Mouse (Mus musculus): ENCODE results near the gene Sufu. TPM values are rescaled to one million over a fixed set of nuclear protein-coding genes. Genes with fewer than 3 reads are reported as not detected.
A peak's percentile ranks its signal among the peaks of the same experiment; 100 is the strongest.

Gene Sufu
- polyA plus RNA-seq, 1 experiment from 2014 or later, result 21.8 TPM

GRCm38 (mm10) chr19:46449261-46450005 is 52.7 kb downstream of the Sufu start:
- ATAC-seq, result no peak
- Histone ChIP-seq H3K9me3 (replicated peaks; ENCODE audit: control insufficient read depth, low read length) (no peaks in the 10 kb centered on the region), H3K36me3 (ENCODE audit: control insufficient read depth, insufficient read depth, low read length) (peaks cover 20% of the 10 kb centered on the region), H3K4me3 (ENCODE audit: low read depth, low read length) (no peak overlapping the region), H3K27me3 (replicated peaks; ENCODE audit: control insufficient read depth, insufficient read depth, low read length) (no peaks in the 10 kb centered on the region), H3K27ac (ENCODE audit: low read depth, low read length) (no peak overlapping the region), H3K9ac (ENCODE audit: low read length) (no peak overlapping the region), H3K4me2 (ENCODE audit: low read length) (no peak overlapping the region), H3K4me1 (ENCODE audit: control insufficient read depth, insufficient read depth, low read length) (peaks cover 18% of the 10 kb centered on the region)
- no peak for DNase-seq (ENCODE audit: low spot score)
- WGBS, result 86% methylated on average over 7 of the region's 7 CpGs

DNA sequence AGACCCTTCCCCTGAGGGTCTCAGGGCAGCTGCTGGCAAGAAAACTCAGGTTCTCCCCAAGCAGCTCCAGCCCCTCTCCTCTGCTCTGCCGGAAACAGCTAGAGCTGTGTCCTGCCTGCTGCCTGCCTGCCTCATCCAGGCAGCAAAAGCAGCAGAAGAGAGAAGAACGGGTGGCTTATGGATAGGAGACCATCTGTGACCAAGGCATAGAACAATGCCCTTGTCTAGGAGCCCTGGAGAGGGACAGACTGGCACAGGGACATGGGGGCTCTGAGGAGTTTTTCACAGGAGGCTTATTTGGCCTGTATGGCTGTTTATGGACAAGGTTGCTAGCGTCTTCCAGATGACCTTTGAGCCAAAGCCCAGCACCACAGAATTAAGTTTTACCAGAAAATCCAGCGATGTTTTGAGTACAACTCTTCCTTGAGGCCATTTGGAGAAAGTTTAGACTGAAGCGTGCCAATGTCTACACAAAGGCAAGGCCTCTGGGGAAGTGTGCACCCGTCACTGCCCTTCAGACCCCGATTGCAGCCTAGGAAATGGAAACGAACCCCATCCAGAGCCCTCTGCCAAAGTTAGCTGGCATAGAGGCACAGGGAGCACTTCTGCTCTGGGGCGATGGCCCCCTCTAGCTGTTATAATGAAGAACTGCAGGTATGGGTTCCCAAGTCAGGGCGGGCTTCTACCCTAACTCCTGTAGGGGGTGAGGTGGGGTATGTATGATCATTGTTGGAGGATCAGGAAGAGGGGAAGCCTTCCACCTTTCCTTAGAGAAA is 55.5 kb downstream of the Sufu start:
- DNase-seq (ENCODE audit: low spot score), result peak; percentile 80
- ATAC-seq, result peak; percentile 62
- WGBS, result 34% methylated on average over 10 of the region's 10 CpGs
- Histone ChIP-seq H3K4me1 (ENCODE audit: control insufficient read depth, insufficient read depth, low read length) (peaks cover 15% of the 10 kb centered on the region), H3K27me3 (replicated peaks; ENCODE audit: control insufficient read depth, insufficient read depth, low read length) (no peaks in the 10 kb centered on the region), H3K27ac (ENCODE audit: low read depth, low read length) (peak overlapping the region; percentile 56; the same call in 1 of the 2 replicates), H3K36me3 (ENCODE audit: control insufficient read depth, insufficient read depth, low read length) (peaks cover 39% of the 10 kb centered on the region), H3K4me2 (ENCODE audit: low read length) (no peak overlapping the region), H3K9me3 (replicated peaks; ENCODE audit: control insufficient read depth, low read length) (no peaks in the 10 kb centered on the region), H3K9ac (ENCODE audit: low read length) (peak overlapping the region; percentile 21; the same call in 1 of the 2 replicates), H3K4me3 (ENCODE audit: low read depth, low read length) (no peak overlapping the region)

GRCm38 (mm10) chr19:46452916-46453315 is 56.2 kb downstream of the Sufu start:
- H3K4me2 ChIP-seq (ENCODE audit: low read length), result no peak overlapping the region
- no peak for ATAC-seq
- H3K27me3 ChIP-seq (replicated peaks; ENCODE audit: control insufficient read depth, insufficient read depth, low read length), result no peaks in the 10 kb centered on the region
- no peak overlapping the region for H3K9ac ChIP-seq (ENCODE audit: low read length)
- no peak overlapping the region for H3K4me3 ChIP-seq (ENCODE audit: low read depth, low read length)
- peaks cover 42% of the 10 kb centered on the region for H3K36me3 ChIP-seq (ENCODE audit: control insufficient read depth, insufficient read depth, low read length)
- no peak overlapping the region for H3K27ac ChIP-seq (ENCODE audit: low read depth, low read length)
- H3K9me3 ChIP-seq (replicated peaks; ENCODE audit: control insufficient read depth, low read length), result no peaks in the 10 kb centered on the region
- WGBS, result 90% methylated on average over 9 of the region's 9 CpGs
- DNase-seq (ENCODE audit: low spot score), result no peak
- H3K4me1 ChIP-seq (ENCODE audit: control insufficient read depth, insufficient read depth, low read length), result peaks cover 8% of the 10 kb centered on the region

DNA sequence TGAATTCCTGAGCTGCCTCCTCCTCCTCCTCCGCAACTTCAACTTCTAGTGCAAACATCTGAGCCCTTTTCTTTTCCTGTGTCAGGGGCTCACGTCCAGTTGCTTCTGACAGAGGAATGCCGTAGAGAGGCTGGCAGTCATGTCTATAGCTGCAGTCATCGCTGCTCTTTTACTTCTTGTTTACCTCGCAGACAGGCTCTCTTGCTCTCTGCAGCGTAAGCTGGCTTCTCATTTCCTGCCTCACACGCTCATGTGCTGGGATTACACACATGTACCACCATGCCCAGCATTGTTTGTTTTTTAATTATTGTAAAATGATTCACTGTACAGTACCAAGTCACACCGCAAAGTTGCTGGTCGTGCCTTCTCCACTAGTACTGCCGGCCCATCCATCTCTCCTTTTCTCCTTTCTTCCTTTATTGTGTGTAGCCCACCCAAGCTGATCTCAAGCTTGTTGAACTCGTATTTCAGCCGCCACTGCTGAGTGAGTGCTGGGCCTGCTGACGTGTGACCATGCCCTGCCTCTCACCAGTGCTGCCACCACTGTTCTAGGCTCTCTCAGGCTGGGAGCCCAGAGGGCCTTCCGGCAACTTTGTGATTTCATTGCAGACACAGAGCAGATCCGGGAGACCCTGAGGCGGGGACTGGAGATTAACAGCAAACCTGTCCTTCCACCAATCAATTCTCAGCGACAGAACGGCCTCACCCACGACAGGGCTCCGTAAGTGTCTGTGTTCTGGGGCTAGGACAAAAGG is 57.6 kb downstream of the Sufu start:
- Histone ChIP-seq H3K4me2 (ENCODE audit: low read length) (no peak overlapping the region), H3K9me3 (replicated peaks; ENCODE audit: control insufficient read depth, low read length) (no peaks in the 10 kb centered on the region), H3K4me3 (ENCODE audit: low read depth, low read length) (no peak overlapping the region), H3K27me3 (replicated peaks; ENCODE audit: control insufficient read depth, insufficient read depth, low read length) (no peaks in the 10 kb centered on the region), H3K27ac (ENCODE audit: low read depth, low read length) (peak overlapping the region; percentile 27; the same call in 1 of the 2 replicates), H3K4me1 (ENCODE audit: control insufficient read depth, insufficient read depth, low read length) (peaks cover 4% of the 10 kb centered on the region; the same call in 1 of the 2 replicates), H3K9ac (ENCODE audit: low read length) (no peak overlapping the region), H3K36me3 (ENCODE audit: control insufficient read depth, insufficient read depth, low read length) (peaks cover 53% of the 10 kb centered on the region)
- DNase-seq (ENCODE audit: low spot score), result no peak
- 84% methylated on average over 20 of the region's 20 CpGs for WGBS
- no peak for ATAC-seq

DNA sequence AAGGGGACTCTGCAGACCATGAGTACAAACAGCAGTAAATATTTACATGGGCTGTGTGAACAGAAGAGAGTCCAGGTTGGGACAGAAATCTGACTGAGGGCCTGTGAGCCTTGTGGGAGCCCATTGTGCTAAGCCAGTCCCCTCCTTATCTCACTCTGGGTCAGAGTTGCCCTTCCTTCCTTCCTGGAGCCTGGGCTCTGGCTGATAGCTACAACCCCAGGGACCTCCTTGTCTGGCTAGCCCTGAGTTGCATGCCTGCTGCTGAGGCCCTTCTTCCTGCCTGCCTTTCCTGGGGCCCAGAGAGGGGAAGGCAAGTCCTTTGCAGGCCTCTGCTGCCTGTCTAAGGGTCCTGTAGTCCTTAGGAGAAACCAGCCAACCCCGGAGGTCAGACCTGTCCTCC is 58.3 kb downstream of the Sufu start:
- no peaks in the 10 kb centered on the region for H3K9me3 ChIP-seq (replicated peaks; ENCODE audit: control insufficient read depth, low read length)
- no peak for DNase-seq (ENCODE audit: low spot score)
- no peaks in the 10 kb centered on the region for H3K27me3 ChIP-seq (replicated peaks; ENCODE audit: control insufficient read depth, insufficient read depth, low read length)
- H3K36me3 ChIP-seq (ENCODE audit: control insufficient read depth, insufficient read depth, low read length), result peaks cover 53% of the 10 kb centered on the region
- H3K9ac ChIP-seq (ENCODE audit: low read length), result no peak overlapping the region
- H3K4me1 ChIP-seq (ENCODE audit: control insufficient read depth, insufficient read depth, low read length), result peaks cover 4% of the 10 kb centered on the region; the same call in 1 of the 2 replicates
- H3K27ac ChIP-seq (ENCODE audit: low read depth, low read length), result no peak overlapping the region
- no peak overlapping the region for H3K4me3 ChIP-seq (ENCODE audit: low read depth, low read length)
- 82% methylated on average over 1 of the region's 1 CpGs for WGBS
- H3K4me2 ChIP-seq (ENCODE audit: low read length), result no peak overlapping the region
- ATAC-seq, result no peak

DNA sequence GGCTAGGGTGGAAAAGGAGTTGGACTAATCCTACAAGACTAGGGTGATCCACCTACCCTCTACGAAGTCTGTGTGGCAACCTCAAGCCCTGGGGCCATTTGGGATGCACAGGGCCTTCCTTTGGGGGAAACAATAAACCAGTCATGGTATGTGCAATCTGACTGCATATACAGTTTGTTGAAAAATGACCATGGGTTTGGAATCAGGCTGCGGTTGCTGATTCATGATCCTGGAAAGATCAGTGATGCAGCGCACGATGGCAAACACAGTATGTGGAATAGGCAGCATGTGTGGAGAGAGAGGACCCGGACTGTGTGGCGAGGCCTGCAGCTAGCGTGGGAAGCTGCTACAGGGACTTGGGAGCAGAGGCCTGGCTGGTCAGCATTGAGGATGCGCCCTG is 58.9 kb downstream of the Sufu start:
- no peaks in the 10 kb centered on the region for H3K9me3 ChIP-seq (replicated peaks; ENCODE audit: control insufficient read depth, low read length)
- peaks cover 4% of the 10 kb centered on the region; the same call in 1 of the 2 replicates for H3K4me1 ChIP-seq (ENCODE audit: control insufficient read depth, insufficient read depth, low read length)
- no peaks in the 10 kb centered on the region for H3K27me3 ChIP-seq (replicated peaks; ENCODE audit: control insufficient read depth, insufficient read depth, low read length)
- no peak overlapping the region for H3K9ac ChIP-seq (ENCODE audit: low read length)
- ATAC-seq, result no peak
- H3K4me3 ChIP-seq (ENCODE audit: low read depth, low read length), result no peak overlapping the region
- DNase-seq (ENCODE audit: low spot score), result no peak
- no peak overlapping the region for H3K27ac ChIP-seq (ENCODE audit: low read depth, low read length)
- H3K36me3 ChIP-seq (ENCODE audit: control insufficient read depth, insufficient read depth, low read length), result peaks cover 53% of the 10 kb centered on the region
- no peak overlapping the region for H3K4me2 ChIP-seq (ENCODE audit: low read length)
- WGBS, result 95% methylated on average over 8 of the region's 8 CpGs

DNA sequence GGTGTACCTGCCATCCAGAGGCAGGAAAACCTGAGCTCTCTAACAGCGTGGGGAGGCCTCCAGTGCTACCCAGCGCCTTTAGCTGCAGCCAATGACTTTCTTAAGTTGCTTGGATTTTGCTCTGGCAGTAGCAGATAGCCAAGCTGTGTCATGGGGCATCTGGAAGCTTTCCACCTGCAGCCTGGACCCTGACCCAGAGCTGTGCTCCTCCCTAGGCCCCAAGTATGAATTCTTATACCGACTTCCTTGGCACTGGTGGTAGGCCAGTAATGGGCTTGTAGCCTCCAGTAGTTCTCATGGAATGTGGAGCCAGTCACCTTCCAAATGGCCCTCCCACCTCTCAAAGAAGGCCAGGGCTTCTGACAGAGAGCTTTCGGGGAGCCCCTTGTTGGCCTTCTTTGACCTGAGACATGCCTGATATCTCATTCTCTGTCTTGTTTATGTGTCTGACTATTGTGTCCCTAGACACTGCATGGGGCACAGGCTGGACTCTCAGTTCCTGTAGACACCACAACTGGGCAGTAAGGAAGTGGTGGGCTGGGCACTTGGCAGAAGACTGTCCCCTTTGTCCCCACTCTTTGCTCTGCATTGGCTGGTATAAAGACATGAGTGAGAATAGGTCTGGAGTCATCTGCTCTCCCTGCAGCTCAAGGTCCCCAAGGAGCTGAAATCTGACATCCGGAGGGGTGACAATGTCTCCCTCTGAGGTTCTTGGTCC is 59.5 kb downstream of the Sufu start:
- DNase-seq (ENCODE audit: low spot score) (no peak), ATAC-seq (no peak)
- no peaks in the 10 kb centered on the region for H3K27me3 ChIP-seq (replicated peaks; ENCODE audit: control insufficient read depth, insufficient read depth, low read length)
- H3K27ac ChIP-seq (ENCODE audit: low read depth, low read length), result no peak overlapping the region
- H3K4me3 ChIP-seq (ENCODE audit: low read depth, low read length), result no peak overlapping the region
- peaks cover 4% of the 10 kb centered on the region; the same call in 1 of the 2 replicates for H3K4me1 ChIP-seq (ENCODE audit: control insufficient read depth, insufficient read depth, low read length)
- H3K9me3 ChIP-seq (replicated peaks; ENCODE audit: control insufficient read depth, low read length), result no peaks in the 10 kb centered on the region
- no peak overlapping the region for H3K9ac ChIP-seq (ENCODE audit: low read length)
- 89% methylated on average over 5 of the region's 5 CpGs for WGBS
- peaks cover 53% of the 10 kb centered on the region for H3K36me3 ChIP-seq (ENCODE audit: control insufficient read depth, insufficient read depth, low read length)
- no peak overlapping the region for H3K4me2 ChIP-seq (ENCODE audit: low read length)

GRCm38 (mm10) chr19:46457798-46458197 is 61.1 kb downstream of the Sufu start:
- Histone ChIP-seq H3K9me3 (replicated peaks; ENCODE audit: control insufficient read depth, low read length) (no peaks in the 10 kb centered on the region), H3K36me3 (ENCODE audit: control insufficient read depth, insufficient read depth, low read length) (peaks cover 53% of the 10 kb centered on the region), H3K4me3 (ENCODE audit: low read depth, low read length) (no peak overlapping the region), H3K9ac (ENCODE audit: low read length) (no peak overlapping the region), H3K4me2 (ENCODE audit: low read length) (no peak overlapping the region), H3K27ac (ENCODE audit: low read depth, low read length) (no peak overlapping the region), H3K27me3 (replicated peaks; ENCODE audit: control insufficient read depth, insufficient read depth, low read length) (no peaks in the 10 kb centered on the region), H3K4me1 (ENCODE audit: control insufficient read depth, insufficient read depth, low read length) (no peaks in the 10 kb centered on the region)
- 85% methylated on average over 5 of the region's 5 CpGs for WGBS
- no peak for DNase-seq (ENCODE audit: low spot score)
- ATAC-seq, result no peak

All from forebrain, embryonic 14.5 days (tissue).